Mouse (Mus musculus) T-helper 17 cell (primary cell): ENCODE results near the gene Pard3b.

Source experiments
- in situ Hi-C, 2 experiments: fragments of 300-600 bp; cut with MboI, MseI; formaldehyde crosslinking; loops; 1 replicate in 1 of 2; 2 replicates in 1 of 2; pipeline ENCODE4 v1.15.1; 2025; ENCODE audit warnings: high pct_unique_total_duplicates in 2 of 2

Pard3b gene

GRCm38 (mm10) chr1:62625819-62626505 lies 987.3 kb downstream of the Pard3b start:
- in situ Hi-C loops = loop anchor here in 1 of 2 experiments (5.0 kb wide), 1 partner anchor 94 kb away; no protein-coding TSS in a partner anchor

GRCm38 (mm10) chr1:62629952-62630351 lies 991.3 kb downstream of the Pard3b start:
- in situ Hi-C loops = loop anchor here in 1 of 2 experiments (5.0 kb wide), 1 partner anchor 98 kb away; no protein-coding TSS in a partner anchor

DNA sequence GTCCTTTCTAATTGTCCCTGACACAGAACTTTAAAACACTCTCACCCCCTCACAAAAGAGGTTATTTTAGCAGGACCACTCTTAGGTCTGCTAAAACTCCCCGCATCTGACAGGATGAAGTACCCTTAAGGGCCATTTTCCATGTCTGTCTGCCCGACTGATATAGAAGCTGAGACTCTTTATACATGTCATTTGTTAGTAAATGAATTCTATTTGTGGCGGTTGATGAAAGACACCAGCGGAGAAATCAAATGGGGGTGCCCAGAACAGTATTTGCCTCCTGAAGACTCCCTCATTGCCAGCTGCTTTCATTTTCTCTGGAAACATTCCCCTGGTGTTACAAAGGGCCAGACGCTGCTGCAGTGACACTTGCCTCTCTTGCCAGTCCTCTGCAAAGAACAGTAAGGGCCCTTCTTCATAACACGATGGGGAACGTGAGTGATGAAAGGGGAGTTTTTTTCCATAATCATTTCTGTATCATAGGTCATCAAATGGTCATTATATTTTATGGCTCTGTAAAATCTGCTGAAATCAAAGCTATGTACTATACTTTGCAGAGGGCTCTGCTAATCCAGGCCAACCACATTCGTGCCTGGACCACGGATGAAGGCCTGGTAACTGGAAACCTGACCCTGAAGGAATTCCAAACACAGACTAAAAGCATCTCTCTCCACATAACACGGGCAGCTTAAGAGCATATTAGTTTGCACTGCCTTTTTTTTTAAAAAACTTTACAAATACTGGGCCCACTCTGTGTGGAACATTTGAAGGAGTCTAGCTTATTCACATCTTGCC lies 993.1 kb downstream of the Pard3b start:
- in situ Hi-C loops = no loop called here

DNA sequence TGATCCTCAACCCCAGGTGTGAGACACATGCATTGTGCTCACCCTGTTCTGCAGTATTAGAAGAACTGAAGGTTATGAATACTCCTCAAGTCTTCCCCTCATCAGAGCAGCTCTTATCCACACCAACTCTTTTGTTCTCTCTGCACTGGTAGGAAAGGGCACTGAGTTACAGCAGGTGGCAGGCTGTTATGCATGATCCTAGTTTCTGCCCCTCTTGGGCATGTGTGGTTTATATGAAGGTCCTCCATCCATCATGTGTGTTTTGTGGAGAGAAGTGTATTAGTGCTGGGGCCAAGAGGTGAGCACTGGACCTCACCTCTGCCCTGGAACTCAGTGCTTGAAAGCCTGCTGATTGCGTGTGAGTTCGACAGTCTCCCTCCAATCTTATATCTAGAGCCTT lies 994.3 kb downstream of the Pard3b start:
- in situ Hi-C loops = no loop called here

GRCm38 (mm10) chr1:62635203-62635602 lies 996.6 kb downstream of the Pard3b start:
- in situ Hi-C loops = no loop called here

GRCm38 (mm10) chr1:62636906-62637673 lies 998.5 kb downstream of the Pard3b start:
- in situ Hi-C loops = no loop called here

DNA sequence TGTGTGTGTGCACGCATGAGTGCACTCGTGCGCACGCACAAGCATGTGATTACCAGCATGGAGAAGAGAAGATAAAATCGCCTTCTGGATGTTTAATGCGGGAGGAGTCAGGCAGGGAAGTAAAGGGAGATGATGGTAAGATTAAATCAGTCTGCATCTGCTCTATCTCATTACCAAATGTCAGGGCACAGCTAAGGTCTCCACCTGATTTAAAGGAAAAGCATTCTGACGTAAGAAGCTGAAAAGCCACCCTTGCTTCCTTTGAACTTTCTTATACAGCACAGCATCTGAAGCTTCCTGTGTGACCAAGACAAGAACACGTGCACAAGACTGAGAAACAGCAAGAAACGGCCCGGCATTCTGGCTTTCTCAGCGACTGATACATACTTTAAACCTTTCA lies 1000.4 kb downstream of the Pard3b start:
- in situ Hi-C loops = no loop called here

- in situ Hi-C loops = no loop called here
These were observed 1000.8 kb downstream of the Pard3b start for GRCm38 (mm10) chr1:62639440-62639839.

DNA sequence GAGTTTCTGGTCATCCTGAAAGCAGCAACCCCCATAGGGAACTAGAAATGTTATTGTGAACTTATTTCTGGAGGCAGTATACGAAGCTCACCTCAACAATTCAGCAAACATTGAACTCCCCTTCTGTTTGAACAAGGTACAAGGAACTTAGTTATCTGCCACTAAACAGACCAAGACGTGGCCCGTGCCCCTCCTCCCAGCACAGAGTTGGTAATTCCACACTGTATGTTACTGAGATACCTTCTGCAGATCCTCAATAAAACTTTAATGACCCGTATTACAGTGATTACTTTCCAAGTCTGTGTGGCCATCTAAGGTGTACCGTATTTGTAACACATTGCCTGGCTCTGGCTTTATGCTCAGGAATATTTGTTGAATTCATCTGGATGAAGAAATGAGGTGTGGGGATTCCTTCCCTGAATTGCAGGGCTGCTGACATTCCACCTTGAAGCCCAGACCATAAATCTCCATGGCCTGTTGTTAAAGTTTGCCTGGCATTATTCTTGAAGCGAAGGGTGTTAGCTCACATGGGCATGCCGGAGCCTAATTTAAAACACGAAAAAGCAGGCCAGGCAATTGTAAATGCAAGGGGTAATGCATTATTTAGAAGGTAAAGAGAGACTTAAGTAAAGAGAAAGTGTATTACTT lies 1006.1 kb downstream of the Pard3b start:
- in situ Hi-C loops = no loop called here

- in situ Hi-C loops = no loop called here
These were observed 1008.2 kb downstream of the Pard3b start for GRCm38 (mm10) chr1:62646812-62647211.

- in situ Hi-C loops = no loop called here
These were observed 1009.5 kb downstream of the Pard3b start for GRCm38 (mm10) chr1:62648116-62648515.

DNA sequence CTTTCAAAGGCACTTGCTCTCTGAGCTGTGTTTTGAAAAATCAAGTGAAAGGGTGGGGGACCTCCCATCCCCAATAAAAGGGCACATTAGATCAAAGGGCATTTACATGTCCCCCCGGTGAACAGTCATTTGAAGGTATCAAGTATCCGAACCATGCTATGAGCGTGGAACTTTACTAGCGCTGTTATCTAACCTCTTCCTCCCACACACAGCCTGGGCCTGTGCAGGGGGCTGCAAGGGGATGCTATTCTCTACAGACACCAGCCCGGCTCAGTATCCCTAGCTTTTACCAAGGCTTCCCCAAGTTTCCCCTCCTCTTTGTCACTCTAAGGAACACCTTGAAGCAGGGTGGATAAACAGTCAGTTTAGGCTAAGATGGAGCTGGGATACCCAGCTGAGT lies 1010.0 kb downstream of the Pard3b start:
- in situ Hi-C loops = no loop called here

GRCm38 (mm10) chr1:62650491-62650890 lies 1011.9 kb downstream of the Pard3b start:
- in situ Hi-C loops = no loop called here

DNA sequence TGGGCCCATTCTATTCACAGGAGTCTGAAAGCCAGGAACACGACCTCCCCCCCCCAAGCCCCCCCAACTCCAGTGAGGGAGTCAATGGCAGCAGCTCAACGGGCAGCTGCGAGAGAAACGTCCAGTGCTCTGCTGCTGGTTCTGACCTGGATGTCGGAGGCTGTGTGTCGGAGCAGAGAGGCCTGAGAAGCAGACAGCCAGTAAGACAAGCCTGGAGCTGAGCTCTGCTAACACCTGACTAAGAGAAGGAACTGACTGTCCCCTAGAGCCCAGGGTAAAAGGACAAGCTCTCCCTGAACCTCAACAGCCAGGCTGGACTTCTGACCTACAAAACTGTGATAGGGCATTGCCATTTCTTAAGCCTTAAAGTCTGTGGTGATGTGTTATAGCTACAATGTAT lies 1015.8 kb downstream of the Pard3b start:
- in situ Hi-C loops = no loop called here

DNA sequence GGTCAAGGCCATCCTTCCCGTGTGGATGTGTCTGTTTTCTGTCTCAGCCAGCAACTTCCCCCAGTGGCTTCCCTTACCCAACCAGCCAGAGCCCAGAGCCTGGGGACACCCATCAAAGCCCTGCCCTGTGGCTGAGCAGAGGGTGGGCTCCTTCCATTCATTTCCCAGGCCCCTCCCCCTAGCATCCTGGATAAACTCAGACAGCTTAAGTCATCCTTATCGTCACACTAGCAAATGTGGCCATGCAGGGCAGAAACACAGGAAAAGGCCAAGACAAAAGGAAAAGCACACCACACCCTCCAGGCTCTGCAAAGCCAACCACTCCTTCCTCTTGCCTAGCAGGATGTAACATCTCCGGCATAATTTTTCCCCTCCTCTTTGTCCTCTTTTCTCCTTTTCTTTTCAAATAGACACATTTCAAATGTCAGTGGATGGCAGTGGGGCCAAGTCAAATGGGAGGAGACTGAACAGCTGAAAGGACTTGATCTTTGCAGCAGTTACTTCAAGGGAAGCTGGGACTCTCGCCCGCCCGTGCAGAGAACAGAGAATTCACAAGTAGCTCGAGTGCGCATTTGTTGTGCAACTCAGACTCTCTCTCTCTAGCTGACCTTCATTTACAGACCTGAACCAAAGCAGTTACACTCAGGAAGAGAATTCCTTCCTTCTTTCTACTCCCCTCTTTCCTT lies 1026.5 kb downstream of the Pard3b start:
- in situ Hi-C loops = no loop called here

- in situ Hi-C loops = no loop called here
These were observed 1027.4 kb downstream of the Pard3b start for GRCm38 (mm10) chr1:62665771-62666730.

DNA sequence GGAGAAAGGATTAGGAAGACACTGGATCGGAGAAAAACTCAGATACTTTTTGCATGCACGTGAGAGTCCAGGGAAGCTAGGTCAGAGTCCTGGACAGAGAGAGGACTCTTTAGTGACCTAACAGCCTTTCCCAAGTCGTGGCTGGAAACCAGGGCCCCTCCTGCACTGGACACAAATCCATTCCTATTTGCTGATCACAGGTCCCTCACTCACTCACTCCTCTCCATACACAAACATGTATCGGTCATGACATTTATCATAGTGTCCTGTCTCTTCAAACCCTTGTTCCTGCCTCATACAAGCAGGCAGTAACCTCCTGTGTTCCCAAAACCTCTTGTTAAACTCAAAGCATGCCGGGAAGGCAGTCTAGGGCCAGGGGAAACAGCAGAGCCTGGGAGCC lies 1028.2 kb downstream of the Pard3b start:
- in situ Hi-C loops = no loop called here

GRCm38 (mm10) chr1:62678611-62679344 lies 1040.2 kb downstream of the Pard3b start:
- in situ Hi-C loops = loop anchor here in 1 of 2 experiments (10.0 kb wide), 1 partner anchor 1144 kb away; no protein-coding TSS in a partner anchor

DNA sequence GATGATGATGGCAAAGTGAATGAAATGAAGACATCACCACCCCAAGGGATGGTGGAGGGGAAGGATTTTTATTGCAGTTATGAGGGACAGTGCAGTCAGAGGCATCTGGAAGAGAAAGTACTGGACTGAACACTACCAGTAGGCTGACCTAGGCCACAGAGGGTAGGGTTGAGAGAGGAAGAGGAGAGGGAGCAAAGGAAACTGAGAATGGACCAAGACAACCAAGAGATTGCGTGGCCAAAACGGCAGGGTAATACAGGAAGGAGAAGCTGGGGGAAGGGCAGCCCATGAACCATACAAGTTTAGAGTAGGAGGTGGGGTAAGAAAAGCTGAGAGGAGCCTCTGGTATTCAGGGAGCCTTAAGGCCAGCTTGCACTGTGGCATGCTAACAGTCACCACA lies 1040.8 kb downstream of the Pard3b start:
- in situ Hi-C loops = loop anchor here in 1 of 2 experiments (10.0 kb wide), 1 partner anchor 1145 kb away; no protein-coding TSS in a partner anchor
